Mouse (Mus musculus): ENCODE results near the gene Ifi47. TPM values are rescaled to one million over a fixed set of nuclear protein-coding genes. Genes with fewer than 3 reads are reported as not detected.

The Ifi47 gene
- total RNA-seq, 2 experiments from 2014 or later = 45.8 to 101 TPM

GRCm38 (mm10) chr11:49088990-49089652 is 12.7 kb downstream of the Ifi47 start:
- ATAC-seq (replicated peaks; ENCODE audit: poor library complexity, severe bottlenecking) = no peak

GRCm38 (mm10) chr11:49089735-49090507 is 13.5 kb downstream of the Ifi47 start:
- ATAC-seq (replicated peaks; ENCODE audit: poor library complexity, severe bottlenecking) = no peak

- ATAC-seq (replicated peaks; ENCODE audit: poor library complexity, severe bottlenecking) = no peak
Observed at GRCm38 (mm10) chr11:49090551-49090950, 14.2 kb downstream of the Ifi47 start.

GRCm38 (mm10) chr11:49091171-49091570 is 14.8 kb downstream of the Ifi47 start:
- no peak for ATAC-seq (replicated peaks; ENCODE audit: poor library complexity, severe bottlenecking)

GRCm38 (mm10) chr11:49092053-49092586 is 15.7 kb downstream of the Ifi47 start:
- no peak for ATAC-seq (replicated peaks; ENCODE audit: poor library complexity, severe bottlenecking)

- peak; percentile 64 for ATAC-seq (replicated peaks; ENCODE audit: poor library complexity, severe bottlenecking)
Observed at GRCm38 (mm10) chr11:49092786-49093185, 16.4 kb downstream of the Ifi47 start.

- ATAC-seq (replicated peaks; ENCODE audit: poor library complexity, severe bottlenecking) = peak; percentile 13; the same call in 1 of the 2 replicates
Observed at GRCm38 (mm10) chr11:49093861-49094660, 17.7 kb downstream of the Ifi47 start.

- no peak for ATAC-seq (replicated peaks; ENCODE audit: poor library complexity, severe bottlenecking)
Observed at GRCm38 (mm10) chr11:49095367-49095766, 19.0 kb downstream of the Ifi47 start.

GRCm38 (mm10) chr11:49100409-49100808 is 24.0 kb downstream of the Ifi47 start:
- ATAC-seq (replicated peaks; ENCODE audit: poor library complexity, severe bottlenecking) = peak; percentile 79

GRCm38 (mm10) chr11:49101500-49101899 is 25.1 kb downstream of the Ifi47 start:
- ATAC-seq (replicated peaks; ENCODE audit: poor library complexity, severe bottlenecking) = peak; percentile 72

GRCm38 (mm10) chr11:49103047-49103693 is 26.8 kb downstream of the Ifi47 start:
- peak; percentile 61 for ATAC-seq (replicated peaks; ENCODE audit: poor library complexity, severe bottlenecking)

GRCm38 (mm10) chr11:49105752-49106151 is 29.4 kb downstream of the Ifi47 start:
- ATAC-seq (replicated peaks; ENCODE audit: poor library complexity, severe bottlenecking) = no peak

GRCm38 (mm10) chr11:49107650-49108537 is 31.5 kb downstream of the Ifi47 start:
- no peak; the same call in 1 of the 2 replicates for ATAC-seq (replicated peaks; ENCODE audit: poor library complexity, severe bottlenecking)

- ATAC-seq (replicated peaks; ENCODE audit: poor library complexity, severe bottlenecking) = peak; percentile 75
Observed at GRCm38 (mm10) chr11:49108833-49109232, 32.4 kb downstream of the Ifi47 start.

- no peak for ATAC-seq (replicated peaks; ENCODE audit: poor library complexity, severe bottlenecking)
Observed at GRCm38 (mm10) chr11:49111000-49111399, 34.6 kb downstream of the Ifi47 start.

GRCm38 (mm10) chr11:49112624-49113219 is 36.3 kb downstream of the Ifi47 start:
- ATAC-seq (replicated peaks; ENCODE audit: poor library complexity, severe bottlenecking) = no peak

GRCm38 (mm10) chr11:49114158-49114557 is 37.8 kb downstream of the Ifi47 start:
- ATAC-seq (replicated peaks; ENCODE audit: poor library complexity, severe bottlenecking) = no peak

- no peak for ATAC-seq (replicated peaks; ENCODE audit: poor library complexity, severe bottlenecking)
Observed at GRCm38 (mm10) chr11:49114774-49115173, 38.4 kb downstream of the Ifi47 start, which contains the start of gene Olfr1396. Olfr1396 (minus strand) TSS chr11:49114874.

GRCm38 (mm10) chr11:49119635-49120034 is 43.2 kb downstream of the Ifi47 start:
- ATAC-seq (replicated peaks; ENCODE audit: poor library complexity, severe bottlenecking) = no peak

Measured in granulocyte monocyte progenitor cell, adult 5-6 weeks (primary cell).